Mouse (Mus musculus) forebrain, embryonic 13.5 days (tissue): ENCODE results near the gene Cntd1. TPM values are rescaled to one million over a fixed set of nuclear protein-coding genes. Genes with fewer than 3 reads are reported as not detected.

Source experiments
- polyA plus RNA-seq: library from polyadenylated mRNA; unstranded; fragments of >200 nt; fragmentation: Nextera tagmentation; extraction: Ambion mirVana; gene quantifications from 2 replicates; pipeline ENCODE4 v1.2.1, GENCODE M21; 2015

The Cntd1 gene
- polyA plus RNA-seq, 1 experiment from 2014 or later: 1.2 TPM

Other genes with a start within 250 kb of the Cntd1 start
- gene Naglu, start 209.0 kb upstream of the Cntd1 start, polyA plus RNA-seq: 4.8 and 6.5 TPM in 2 replicates
- not detected in 2 replicates for gene Hsd17b1, start 200.6 kb upstream of the Cntd1 start, polyA plus RNA-seq
- 45.8 and 48.2 TPM in 2 replicates for gene Coasy, start 196.4 kb upstream of the Cntd1 start, polyA plus RNA-seq
- gene Mlx, start 191.7 kb upstream of the Cntd1 start, polyA plus RNA-seq: 71.1 and 81.2 TPM in 2 replicates
- gene Psmc3ip, start 183.6 kb upstream of the Cntd1 start, polyA plus RNA-seq: 63.3 and 64.1 TPM in 2 replicates
- gene Retreg3, start 159.1 kb upstream of the Cntd1 start, polyA plus RNA-seq: 18.6 and 20.8 TPM in 2 replicates
- 108 and 112 TPM in 2 replicates for gene Tubg1, start 159.1 kb upstream of the Cntd1 start, polyA plus RNA-seq
- 14.6 and 16.4 TPM in 2 replicates for gene Tubg2, start 123.1 kb upstream of the Cntd1 start, polyA plus RNA-seq
- gene Cntnap1, start 108.5 kb upstream of the Cntd1 start, polyA plus RNA-seq: 0.36 and 0.42 TPM in 2 replicates
- 4.5 and 6.4 TPM in 2 replicates for gene Plekhh3, start 107.7 kb upstream of the Cntd1 start, polyA plus RNA-seq
- 0.10 TPM in 1 of 2 replicates, not detected in the other for gene Ccr10, start 103.6 kb upstream of the Cntd1 start, polyA plus RNA-seq
- 12.1 and 13.8 TPM in 2 replicates for gene Ezh1, start 52.5 kb upstream of the Cntd1 start, polyA plus RNA-seq
- gene Ramp2, start 33.0 kb upstream of the Cntd1 start, polyA plus RNA-seq: 43.9 and 55.3 TPM in 2 replicates
- 92.6 and 109 TPM in 2 replicates for gene Vps25, start 25.3 kb upstream of the Cntd1 start, polyA plus RNA-seq
- 4.4 and 4.5 TPM in 2 replicates for gene Wnk4, start 18.4 kb upstream of the Cntd1 start, polyA plus RNA-seq
- gene Coa3, start 102 bp downstream of the Cntd1 start, polyA plus RNA-seq: 190 and 203 TPM in 2 replicates
- gene Becn1, start 23.3 kb downstream of the Cntd1 start, polyA plus RNA-seq: 164 and 175 TPM in 2 replicates
- gene Psme3, start 37.2 kb downstream of the Cntd1 start, polyA plus RNA-seq: 144 and 145 TPM in 2 replicates
- 1.7 and 2.2 TPM in 2 replicates for gene Aoc2, start 46.1 kb downstream of the Cntd1 start, polyA plus RNA-seq
- not detected in 2 replicates for gene Aoc3, start 51.6 kb downstream of the Cntd1 start, polyA plus RNA-seq
- not detected in 2 replicates for gene G6pc, start 88.5 kb downstream of the Cntd1 start, polyA plus RNA-seq
- 101 and 113 TPM in 2 replicates for gene Aarsd1, start 138.6 kb downstream of the Cntd1 start, polyA plus RNA-seq
- gene Gm27029, start 145.8 kb downstream of the Cntd1 start, polyA plus RNA-seq: 7.6 and 8.0 TPM in 2 replicates
- 24.2 and 26.3 TPM in 2 replicates for gene Rundc1, start 146.1 kb downstream of the Cntd1 start, polyA plus RNA-seq
- gene Ptges3l, start 146.3 kb downstream of the Cntd1 start, polyA plus RNA-seq: 1.2 TPM in 2 replicates
- 338 and 387 TPM in 2 replicates for gene Rpl27, start 163.3 kb downstream of the Cntd1 start, polyA plus RNA-seq
- 2.3 and 2.5 TPM in 2 replicates for gene Ifi35, start 169.4 kb downstream of the Cntd1 start, polyA plus RNA-seq
- 155 and 197 TPM in 2 replicates for gene Rnd2, start 186.0 kb downstream of the Cntd1 start, polyA plus RNA-seq
- 61.3 and 67.0 TPM in 2 replicates for gene Vat1, start 187.2 kb downstream of the Cntd1 start, polyA plus RNA-seq